Mouse (Mus musculus): ENCODE data around the gene Prkn. TPM values are rescaled to one million over a fixed set of nuclear protein-coding genes. Genes with fewer than 3 reads are reported as not detected.

Prkn gene
- polyA plus RNA-seq, 1 experiment: 0.40 TPM

- WGBS: 74% methylated on average over 2 of the region's 2 CpGs
- no peak for DNase-seq (ENCODE audit: low read depth, low spot score)
Observed at GRCm38 (mm10) chr17:11466095-11466494, 625.9 kb downstream of the Prkn start.

DNA sequence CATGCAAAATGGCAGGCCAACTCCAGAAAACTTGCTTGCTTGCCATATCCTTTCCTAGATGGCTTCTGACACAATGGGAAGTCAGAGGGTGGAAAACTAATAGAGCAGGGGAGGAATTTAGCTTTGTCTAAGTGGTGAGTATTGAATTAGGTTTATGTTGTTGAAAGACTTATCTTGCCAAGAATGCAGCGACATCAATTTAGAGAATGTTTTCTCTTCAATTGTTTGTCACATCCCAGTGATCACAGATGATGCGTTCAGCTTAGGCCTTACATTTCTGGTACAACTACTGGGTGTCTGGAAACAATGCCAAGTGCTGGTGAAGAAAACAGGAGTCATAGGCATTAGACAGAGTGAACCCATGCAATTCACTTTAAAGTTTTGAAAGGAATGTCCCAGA lies 628.4 kb downstream of the Prkn start:
- 95% methylated on average over 2 of the region's 2 CpGs for WGBS
- DNase-seq (ENCODE audit: low read depth, low spot score): no peak

- 40% methylated on average over 2 of the region's 2 CpGs for WGBS
- DNase-seq (ENCODE audit: low read depth, low spot score): no peak
Observed at GRCm38 (mm10) chr17:11483032-11483431, 642.8 kb downstream of the Prkn start.

GRCm38 (mm10) chr17:11490051-11490450 lies 649.9 kb downstream of the Prkn start:
- no peak for DNase-seq (ENCODE audit: low read depth, low spot score)

GRCm38 (mm10) chr17:11502556-11502955 lies 662.4 kb downstream of the Prkn start:
- WGBS: 87% methylated on average over 7 of the region's 7 CpGs
- no peak for DNase-seq (ENCODE audit: low read depth, low spot score)

More at GRCm38 (mm10) chr17:11490051-11490450, 649.9 kb downstream of the Prkn start:
- 73% methylated on average over 4 of the region's 4 CpGs for WGBS

- no peak for DNase-seq (ENCODE audit: low read depth, low spot score)
- WGBS: 93% methylated on average over 3 of the region's 3 CpGs
Observed at GRCm38 (mm10) chr17:11504496-11504895, 664.3 kb downstream of the Prkn start.

DNA sequence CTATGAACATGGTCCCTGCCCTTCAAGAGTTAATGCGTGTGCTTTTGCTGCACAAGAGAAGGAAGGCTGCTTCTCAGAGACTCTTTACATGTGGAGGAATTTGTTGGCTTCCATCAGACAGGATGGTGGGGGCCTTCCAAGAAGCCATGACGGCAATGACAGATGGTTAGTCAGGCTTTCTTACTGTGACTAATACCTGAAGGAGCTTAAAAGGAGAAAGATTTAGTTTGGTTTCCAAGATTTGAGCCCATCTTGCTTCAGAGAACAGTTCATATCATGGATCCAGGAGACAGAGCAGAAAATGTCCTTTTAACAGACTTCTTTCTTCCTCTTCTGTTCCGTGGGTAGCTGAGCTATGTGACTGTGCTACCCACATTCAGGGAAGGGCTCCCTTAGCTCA lies 666.9 kb downstream of the Prkn start:
- 84% methylated on average over 3 of the region's 3 CpGs for WGBS
- DNase-seq (ENCODE audit: low read depth, low spot score): no peak

DNA sequence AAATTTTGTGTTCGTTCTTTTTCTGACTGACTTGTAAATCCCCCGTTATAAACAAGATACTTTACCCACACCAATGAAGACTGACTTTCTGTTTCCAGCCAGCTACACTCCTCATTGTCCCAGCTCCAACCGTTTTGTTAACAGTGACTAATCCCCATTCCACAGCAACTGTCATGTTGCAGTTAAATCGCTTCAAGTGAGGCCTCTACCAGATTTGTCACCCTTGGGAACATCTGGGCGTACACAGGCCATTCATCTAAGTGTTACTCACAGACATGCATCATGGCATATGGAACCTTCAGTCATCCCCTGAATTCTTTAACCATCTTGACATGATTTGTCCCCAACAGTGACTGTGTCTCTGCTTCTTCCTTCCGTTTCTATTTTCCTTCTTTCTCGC lies 669.9 kb downstream of the Prkn start:
- DNase-seq (ENCODE audit: low read depth, low spot score): no peak
- 65% methylated on average over 7 of the region's 7 CpGs for WGBS

DNA sequence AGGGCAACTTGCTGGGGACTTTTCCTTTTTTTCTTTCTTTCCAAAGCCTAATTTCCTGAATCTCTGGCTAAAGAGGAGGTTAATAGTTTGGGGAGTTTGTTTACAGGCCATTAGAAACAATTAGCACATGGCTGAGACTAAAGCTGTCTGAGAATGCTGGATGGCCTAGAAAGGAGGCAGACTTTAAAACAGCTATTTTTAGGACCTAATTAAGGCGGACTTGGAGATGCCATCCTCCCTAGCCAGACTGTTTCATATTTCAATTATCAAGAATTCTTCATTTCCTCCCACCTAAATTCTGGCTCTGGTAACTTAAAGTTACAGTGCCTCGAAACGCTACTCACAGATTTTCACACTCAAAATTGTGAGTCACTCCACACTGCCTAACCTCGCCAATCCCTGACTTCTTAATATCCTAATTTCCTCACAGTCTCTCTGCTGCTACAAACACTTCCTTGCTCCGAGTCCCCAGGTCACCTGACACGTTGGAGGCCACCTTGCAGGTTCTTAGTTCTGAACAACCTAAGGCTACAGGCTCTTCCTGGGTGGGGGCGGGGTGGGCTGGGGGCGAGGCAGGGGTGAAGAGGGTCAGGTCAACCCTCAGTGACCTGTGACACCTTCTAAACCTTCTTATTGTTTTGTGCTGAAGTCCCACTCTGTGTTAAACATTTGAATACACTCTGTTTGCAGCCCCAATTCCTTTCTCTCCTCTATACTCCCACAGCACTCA lies 674.0 kb downstream of the Prkn start:
- no peak for DNase-seq (ENCODE audit: low read depth, low spot score)
- 33% methylated on average over 8 of the region's 8 CpGs for WGBS

- 84% methylated on average over 4 of the region's 4 CpGs for WGBS
- no peak for DNase-seq (ENCODE audit: low read depth, low spot score)
Observed at GRCm38 (mm10) chr17:11515619-11516018, 675.4 kb downstream of the Prkn start.

- DNase-seq (ENCODE audit: low read depth, low spot score): no peak
- 74% methylated on average over 7 of the region's 7 CpGs for WGBS
Observed at GRCm38 (mm10) chr17:11516165-11516564, 676.0 kb downstream of the Prkn start.

- 48% methylated on average over 3 of the region's 3 CpGs for WGBS
Observed at GRCm38 (mm10) chr17:11532066-11532465, 691.9 kb downstream of the Prkn start.

GRCm38 (mm10) chr17:11532748-11533147 lies 692.6 kb downstream of the Prkn start:
- no peak for DNase-seq (ENCODE audit: low read depth, low spot score)
- WGBS: 76% methylated on average over 2 of the region's 2 CpGs

More at GRCm38 (mm10) chr17:11532066-11532465, 691.9 kb downstream of the Prkn start:
- DNase-seq (ENCODE audit: low read depth, low spot score): no peak

- DNase-seq (ENCODE audit: low read depth, low spot score): no peak
- WGBS: 77% methylated on average over 1 of the region's 1 CpGs
Observed at GRCm38 (mm10) chr17:11533835-11534234, 693.7 kb downstream of the Prkn start.

- DNase-seq (ENCODE audit: low read depth, low spot score): no peak
- 85% methylated on average over 7 of the region's 7 CpGs for WGBS
Observed at GRCm38 (mm10) chr17:11538826-11539225, 698.6 kb downstream of the Prkn start.

DNA sequence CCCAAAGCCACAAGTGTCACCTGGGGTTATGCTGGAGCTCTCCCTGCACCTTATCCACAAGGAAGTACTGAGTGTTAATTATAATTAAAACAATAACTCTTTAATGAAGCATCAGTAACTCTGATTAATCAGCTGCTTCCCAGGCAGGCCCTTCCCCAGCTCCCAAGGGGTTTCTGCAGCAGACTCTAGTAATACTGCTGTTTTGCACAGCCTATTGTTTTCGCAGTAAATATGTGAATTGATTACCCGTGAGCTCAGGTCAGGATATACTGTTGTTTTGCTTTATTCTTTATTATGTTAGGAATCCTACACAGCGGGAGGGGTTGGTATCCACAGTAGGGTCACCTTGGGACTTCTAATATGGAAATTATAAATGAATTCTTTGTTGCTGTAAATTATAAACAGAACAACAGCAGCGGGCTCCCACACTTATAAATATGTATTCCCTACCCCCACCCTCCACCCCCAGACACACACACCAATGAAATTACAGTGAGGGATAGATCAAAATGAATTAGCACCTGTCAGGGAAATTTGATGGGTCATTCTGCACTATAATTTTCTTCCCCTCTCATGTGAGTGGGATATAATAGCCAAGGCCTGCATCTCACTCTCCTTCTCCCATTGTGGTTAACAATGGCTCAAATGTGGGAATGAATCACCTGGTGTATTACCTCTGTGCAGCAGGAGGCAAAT lies 701.9 kb downstream of the Prkn start:
- no peak for DNase-seq (ENCODE audit: low read depth, low spot score)
- 78% methylated on average over 4 of the region's 4 CpGs for WGBS

GRCm38 (mm10) chr17:11550562-11550961 lies 710.4 kb downstream of the Prkn start:
- DNase-seq (ENCODE audit: low read depth, low spot score): no peak
- 82% methylated on average over 5 of the region's 5 CpGs for WGBS

GRCm38 (mm10) chr17:11565681-11566080 lies 725.5 kb downstream of the Prkn start:
- no peak for DNase-seq (ENCODE audit: low read depth, low spot score)
- 88% methylated on average over 6 of the region's 6 CpGs for WGBS

GRCm38 (mm10) chr17:11570392-11570791 lies 730.2 kb downstream of the Prkn start:
- 57% methylated on average over 8 of the region's 8 CpGs for WGBS
- DNase-seq (ENCODE audit: low read depth, low spot score): no peak

DNA sequence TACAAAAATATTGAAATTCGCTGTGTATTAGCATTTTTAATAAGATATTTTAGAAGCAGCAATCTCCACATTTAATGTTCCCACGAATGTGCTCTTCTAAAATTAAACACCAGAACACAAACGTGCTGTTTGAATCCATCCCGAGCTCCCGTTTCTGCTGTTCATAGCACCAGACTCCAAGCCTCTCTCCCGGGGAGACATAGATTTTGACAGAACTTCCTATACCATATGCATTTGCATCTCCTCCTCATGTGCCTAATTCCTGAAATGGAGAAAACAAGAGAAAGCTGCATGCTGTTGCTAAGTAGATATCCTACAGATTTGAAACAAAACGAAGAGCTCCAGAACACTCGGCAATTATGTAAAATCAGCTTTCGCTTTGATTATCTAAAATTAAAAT lies 733.5 kb downstream of the Prkn start:
- 86% methylated on average over 9 of the region's 9 CpGs for WGBS
- DNase-seq (ENCODE audit: low read depth, low spot score): no peak

GRCm38 (mm10) chr17:11585491-11585890 lies 745.3 kb downstream of the Prkn start:
- DNase-seq (ENCODE audit: low read depth, low spot score): no peak
- WGBS: 74% methylated on average over 4 of the region's 4 CpGs

All from large intestine, adult 2 months (tissue).